Mouse (Mus musculus) gastrocnemius, adult 8-10 months (tissue): ENCODE measurements around the gene Tmem254b. TPM values are rescaled to one million over a fixed set of nuclear protein-coding genes. Genes with fewer than 3 reads are reported as not detected.
"Not testable (repeated sequence)": the region's sequence is repeated elsewhere in the genome, so short reads cannot be mapped to it uniquely, and the experiment has no call there.

Experiments used
- DNase-seq, 2 experiments: peaks; one replicate each; pipeline ENCODE4 v3.0.0; 2022; ENCODE audit warnings: low spot score in 2 of 2
- total RNA-seq, 4 experiments: library from RNA; stranded (reverse); gene quantifications; 2 replicates each; pipeline ENCODE4 v1.2.4; 2022

Tmem254b gene
- 1 to 10 TPM in 1 of 4 experiments, under 1 TPM in 2, not detected in 1; 0.51 to 1.1 (median 0.59) TPM for total RNA-seq

DNA sequence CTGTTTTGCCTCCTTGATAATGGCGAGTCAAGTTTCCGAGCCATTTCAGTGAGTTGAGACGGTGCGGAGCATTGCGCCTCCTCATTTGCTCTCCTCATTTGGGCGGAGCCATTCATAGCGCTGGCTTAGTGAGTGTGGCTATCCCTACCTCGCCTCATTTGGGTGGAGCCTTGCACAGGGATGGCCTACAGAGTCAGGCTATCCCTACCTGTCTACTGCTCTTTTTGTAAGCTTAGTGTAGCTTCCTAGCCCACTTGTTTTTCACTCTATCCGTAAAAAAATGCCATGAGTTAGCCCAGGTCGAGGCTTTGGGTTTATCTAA is at the start of gene Tmem254b:
Gene Tmem254b (minus strand): TSS at position 116 of the 322 bp plus-strand sequence.
- not testable (repeated sequence) for DNase-seq

DNA sequence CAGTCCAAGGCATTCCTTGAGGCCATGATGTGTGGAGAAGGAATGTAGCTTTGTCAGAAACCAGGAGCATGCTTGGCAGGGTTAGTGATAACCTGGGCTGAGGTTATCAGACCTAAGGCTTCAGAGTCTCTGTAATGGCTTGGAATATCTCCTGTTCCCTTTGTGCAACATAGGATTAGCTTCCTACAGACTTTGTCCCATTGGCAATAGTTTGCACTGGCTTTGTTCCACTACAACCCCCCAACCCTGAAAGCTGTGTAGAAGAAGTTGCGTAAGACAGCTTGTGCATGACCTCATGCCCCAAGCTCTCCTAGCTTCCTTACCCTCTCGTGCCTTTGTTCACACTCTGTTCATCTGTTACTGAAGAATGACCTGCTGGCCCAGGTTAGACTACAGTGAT is 30.3 kb upstream of the Tmem254b start:
- DNase-seq = not testable (repeated sequence)

DNA sequence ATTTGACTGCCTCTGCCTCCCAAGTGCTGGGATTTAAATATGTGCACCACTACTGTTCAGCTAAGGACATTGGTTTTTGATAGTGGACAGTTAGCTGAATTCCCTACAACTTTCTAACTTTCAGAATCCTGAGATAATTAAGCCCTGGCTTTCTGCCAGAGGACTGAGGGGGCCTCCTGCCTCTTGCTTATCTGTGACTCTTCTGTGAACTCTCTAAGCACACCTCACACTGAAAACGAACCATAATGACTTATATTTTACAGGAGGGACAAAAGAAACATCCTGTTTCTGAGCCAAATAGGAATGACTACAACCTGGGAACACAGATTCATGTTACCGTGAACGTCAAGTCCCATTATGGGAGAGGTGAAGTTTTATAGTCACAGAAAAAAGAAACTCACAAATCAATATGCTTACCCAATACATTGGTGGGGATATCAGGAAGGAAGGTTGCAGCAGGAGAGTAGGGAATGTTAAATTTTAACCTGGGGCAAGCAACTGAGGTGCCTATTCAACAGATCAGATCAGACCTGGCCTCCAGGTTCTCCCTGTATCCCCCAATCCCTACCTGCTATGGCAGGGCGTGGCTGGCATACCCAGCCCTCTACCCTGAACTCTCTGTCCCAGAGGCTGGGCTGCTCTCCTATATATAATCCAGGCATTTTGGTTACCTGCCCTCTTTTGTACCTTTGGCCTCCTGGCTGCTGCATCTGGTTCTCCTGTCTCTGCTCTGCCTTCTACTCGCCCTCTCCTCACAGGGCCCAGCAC is 9.6 kb upstream of the Tmem254b start:
- not testable (repeated sequence) for DNase-seq

- not testable (repeated sequence) for DNase-seq
Measured at GRCm38 (mm10) chr14:26206197-26206925, 480 bp downstream of the Tmem254b start.

GRCm38 (mm10) chr14:26197851-26198250 is 9.0 kb downstream of the Tmem254b start:
- DNase-seq = not testable (repeated sequence)

DNA sequence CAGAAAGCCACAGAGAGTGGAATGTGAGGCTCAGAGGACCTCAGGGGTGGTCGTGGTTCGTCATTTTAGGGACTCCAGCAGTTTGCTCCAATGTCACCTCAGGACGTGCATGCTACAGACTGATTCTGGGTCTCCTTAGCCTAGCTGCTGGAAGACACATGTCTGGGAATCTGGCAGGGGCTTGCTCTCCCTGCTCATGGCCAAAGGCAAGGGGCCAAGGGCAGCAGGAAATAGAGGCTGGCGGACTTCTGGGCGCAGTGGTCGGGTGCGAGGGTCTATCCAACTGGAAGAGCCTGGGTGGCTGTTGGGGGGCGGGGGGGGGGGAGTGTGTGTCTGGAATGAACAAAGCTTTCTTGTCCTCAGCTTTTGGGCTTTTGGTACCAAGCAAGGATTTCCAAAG is 18.5 kb downstream of the Tmem254b start:
- not testable (repeated sequence) for DNase-seq

- not testable (repeated sequence) for DNase-seq
Measured at GRCm38 (mm10) chr14:26186638-26187037, 20.2 kb downstream of the Tmem254b start.

DNA sequence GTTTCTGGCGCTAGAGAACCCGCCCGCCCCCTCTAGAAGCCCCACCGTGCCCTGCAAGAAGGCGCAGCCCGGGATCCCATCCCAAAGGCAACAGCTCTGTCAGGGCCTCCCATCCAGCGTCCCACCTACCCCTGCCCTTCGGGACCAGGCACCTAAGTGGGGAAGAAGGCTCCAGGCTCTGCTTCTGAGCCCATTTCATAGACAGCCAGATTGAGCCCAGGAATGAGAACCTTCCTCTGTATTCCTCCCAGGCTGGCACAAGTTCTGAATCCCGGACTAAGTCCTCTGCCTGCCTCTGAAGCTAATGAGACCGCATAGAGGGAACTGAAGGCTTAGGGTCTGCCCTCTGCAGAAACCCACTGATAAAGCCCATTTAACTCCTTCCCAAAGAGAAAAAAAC is 24.5 kb downstream of the Tmem254b start, which contains the start of gene Plac9b:
Gene Plac9b (minus strand): TSS at position 101 of the 400 bp plus-strand sequence.
- DNase-seq = not testable (repeated sequence)

- DNase-seq = not testable (repeated sequence)
Measured at GRCm38 (mm10) chr14:26181660-26182059, 25.2 kb downstream of the Tmem254b start.

GRCm38 (mm10) chr14:26175028-26175427 is 31.8 kb downstream of the Tmem254b start:
- not testable (repeated sequence) for DNase-seq

DNA sequence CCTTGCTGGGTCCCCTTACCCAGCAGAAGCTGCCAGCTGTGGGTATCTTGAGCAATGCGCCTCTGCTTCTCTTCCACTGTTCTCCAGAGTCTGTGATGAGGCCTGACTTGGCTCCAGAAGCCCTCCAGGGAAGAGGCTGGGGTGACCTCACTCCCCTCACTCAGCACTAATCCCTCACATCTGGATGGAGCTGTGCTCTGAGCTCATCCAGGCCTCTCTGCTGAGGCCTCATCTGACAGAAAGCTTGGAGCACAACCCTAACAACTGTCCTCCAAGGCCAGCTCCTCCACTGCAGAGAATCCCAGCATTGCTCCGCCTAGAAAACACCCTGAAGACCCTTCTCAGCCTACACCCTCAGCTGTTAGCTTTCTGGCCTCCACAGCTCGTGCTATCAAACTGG is 32.9 kb downstream of the Tmem254b start:
- not testable (repeated sequence) for DNase-seq

GRCm38 (mm10) chr14:26165266-26165665 is 41.6 kb downstream of the Tmem254b start:
- DNase-seq = not testable (repeated sequence)

- not testable (repeated sequence) for DNase-seq
Measured at GRCm38 (mm10) chr14:26162423-26162822, 44.4 kb downstream of the Tmem254b start.

- not testable (repeated sequence) for DNase-seq
Measured at GRCm38 (mm10) chr14:26161156-26161555, 45.7 kb downstream of the Tmem254b start.

DNA sequence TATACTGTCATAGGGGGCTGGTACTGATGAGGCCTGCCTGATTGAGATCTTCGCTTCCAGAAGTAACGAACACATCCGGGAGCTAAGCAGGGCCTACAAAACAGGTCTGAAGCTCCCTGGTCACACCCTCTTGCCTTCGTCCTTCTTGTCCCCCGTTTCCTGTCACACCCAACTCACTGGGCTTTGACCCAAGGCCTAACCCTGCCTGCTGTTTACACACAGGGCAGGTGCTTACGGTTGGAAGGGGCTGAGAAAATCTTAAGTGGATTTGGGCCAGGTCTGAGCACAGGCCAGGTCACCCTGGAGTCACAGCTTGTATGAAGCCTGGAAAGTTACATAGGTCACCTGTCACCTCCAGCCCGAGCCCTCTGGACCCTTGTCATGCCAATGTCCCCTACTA is 50.8 kb downstream of the Tmem254b start:
- not testable (repeated sequence) for DNase-seq

Other genes starting within 250 kb of the Tmem254b start
- gene Duxbl1, start 228.5 kb downstream of the Tmem254b start, total RNA-seq = not detected
- 10 to 100 TPM in 2 of 4 experiments, 1 to 10 TPM in 2; 4.0 to 15.3 (median 11.3) TPM for gene Gm9780, start 164.3 kb downstream of the Tmem254b start, total RNA-seq
- 1 to 10 TPM; 1.0 to 2.1 (median 1.7) TPM for gene Tmem254c, start 139.7 kb downstream of the Tmem254b start, total RNA-seq
- not detected for gene Cphx2, start 125.5 kb downstream of the Tmem254b start, total RNA-seq
- not detected for gene Cphx3, start 124.7 kb downstream of the Tmem254b start, total RNA-seq
- gene Duxbl2, start 88.7 kb downstream of the Tmem254b start, total RNA-seq = not detected
- 10 to 100 TPM; 29.5 to 33.0 (median 31.3) TPM for gene Plac9b, start 24.6 kb downstream of the Tmem254b start, total RNA-seq
- gene Duxbl3, start 50.9 kb upstream of the Tmem254b start, total RNA-seq = not detected